Mouse (Mus musculus) lung, postnatal 36 days (tissue): ENCODE results near the gene 0610012G03Rik.

ENCODE experiments used
- DNase-seq: peaks from one replicate; pipeline ENCODE4 v3.0.0; 2022; ENCODE audit warnings: mixed read lengths

0610012G03Rik gene

GRCm38 (mm10) chr16:31932255-31932654 lies 16.0 kb downstream of the 0610012G03Rik start:
- DNase-seq: no peak

GRCm38 (mm10) chr16:31931330-31931729 lies 17.0 kb downstream of the 0610012G03Rik start:
- DNase-seq: no peak

DNA sequence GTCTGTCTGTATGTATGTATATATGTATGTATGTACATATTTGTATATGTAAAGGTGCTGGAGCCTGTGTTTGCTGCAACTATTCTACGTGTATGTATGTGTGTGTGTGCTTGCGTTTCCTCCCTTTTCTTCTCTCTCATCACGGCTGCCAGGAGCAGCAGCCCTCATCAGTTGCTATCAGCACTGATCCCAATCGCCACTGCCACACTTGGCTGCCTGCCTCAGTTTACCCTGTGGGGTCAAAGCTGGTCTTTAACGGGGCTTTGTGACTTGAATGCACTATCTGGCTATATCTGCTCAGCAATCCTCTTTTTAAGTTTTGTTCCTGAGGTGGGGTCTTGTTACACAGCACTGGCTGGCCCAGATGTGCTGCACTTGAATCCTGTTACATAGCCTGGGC lies 20.9 kb downstream of the 0610012G03Rik start:
- DNase-seq: no peak

GRCm38 (mm10) chr16:31926547-31927182 lies 21.6 kb downstream of the 0610012G03Rik start:
- no peak for DNase-seq

- no peak for DNase-seq
These were observed 22.2 kb downstream of the 0610012G03Rik start for GRCm38 (mm10) chr16:31926091-31926490.

DNA sequence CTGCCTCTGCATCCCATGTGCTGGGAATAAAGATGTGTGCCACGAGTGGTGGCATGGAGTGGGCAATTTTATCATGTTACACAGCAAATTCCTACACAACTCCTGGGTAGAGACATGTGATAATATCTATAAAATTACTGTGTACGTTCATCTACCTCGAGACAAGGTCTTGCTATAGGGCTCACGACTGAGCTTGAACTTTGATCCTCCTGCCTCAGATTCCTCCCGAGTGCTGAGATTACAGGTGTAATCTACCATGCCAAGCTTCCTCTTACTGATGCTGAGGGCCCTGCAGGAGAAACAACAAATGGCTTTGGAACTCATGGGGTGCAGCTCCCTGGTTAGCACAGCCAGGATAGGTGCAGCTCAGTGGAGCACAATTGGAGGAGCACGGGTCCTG lies 23.9 kb downstream of the 0610012G03Rik start:
- no peak for DNase-seq

- DNase-seq: peak; percentile 87
These were observed 30.0 kb downstream of the 0610012G03Rik start for GRCm38 (mm10) chr16:31918248-31918724.

- DNase-seq: no peak
These were observed 30.5 kb downstream of the 0610012G03Rik start for GRCm38 (mm10) chr16:31917776-31918175.

DNA sequence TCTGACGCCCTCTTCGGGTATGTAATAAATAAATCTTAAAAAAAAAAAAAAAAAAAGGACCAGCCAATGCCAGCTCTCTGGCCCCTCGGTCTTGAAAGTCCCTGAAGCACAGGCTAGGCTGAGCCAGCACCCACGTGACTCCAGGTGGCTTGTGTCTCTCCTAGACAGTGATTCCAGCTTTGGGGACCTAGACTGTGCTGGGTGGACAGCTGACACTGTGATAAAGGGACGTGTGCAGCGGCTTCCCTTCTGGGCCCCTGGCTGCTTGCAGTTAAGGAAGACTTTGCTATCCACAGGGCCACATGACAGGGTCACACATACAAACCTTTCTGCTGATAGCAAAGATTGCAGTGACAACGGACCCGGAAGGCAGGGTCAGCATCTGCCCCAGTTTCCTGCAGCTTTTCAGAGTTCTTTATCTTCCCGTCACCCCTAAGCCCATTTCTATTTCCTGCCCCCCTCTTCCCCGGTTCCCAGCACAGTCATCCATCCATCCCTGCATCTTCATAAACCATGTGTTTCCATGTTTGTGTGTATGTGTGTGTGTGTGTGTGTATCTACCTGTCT lies 37.9 kb downstream of the 0610012G03Rik start:
- DNase-seq: no peak

DNA sequence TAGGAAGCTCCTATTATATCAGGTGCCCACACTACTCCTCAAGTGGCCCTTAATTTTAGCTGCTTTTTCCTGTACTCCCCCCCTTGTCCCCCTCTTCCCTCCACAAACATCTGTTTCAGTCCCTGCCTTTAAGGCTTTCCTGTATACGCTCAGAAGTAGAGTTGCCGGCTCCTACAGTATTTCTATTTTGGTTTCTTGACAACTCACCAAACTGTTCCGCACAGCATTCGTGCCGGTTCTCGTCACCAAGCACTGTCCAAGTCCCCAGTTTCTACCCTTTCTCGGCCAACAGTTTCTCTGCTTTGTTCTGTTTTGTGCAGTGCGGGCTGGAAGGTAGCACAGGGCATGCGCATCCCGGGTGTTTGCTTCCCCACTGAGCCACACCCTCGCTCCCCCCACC lies 39.3 kb downstream of the 0610012G03Rik start:
- no peak for DNase-seq

DNA sequence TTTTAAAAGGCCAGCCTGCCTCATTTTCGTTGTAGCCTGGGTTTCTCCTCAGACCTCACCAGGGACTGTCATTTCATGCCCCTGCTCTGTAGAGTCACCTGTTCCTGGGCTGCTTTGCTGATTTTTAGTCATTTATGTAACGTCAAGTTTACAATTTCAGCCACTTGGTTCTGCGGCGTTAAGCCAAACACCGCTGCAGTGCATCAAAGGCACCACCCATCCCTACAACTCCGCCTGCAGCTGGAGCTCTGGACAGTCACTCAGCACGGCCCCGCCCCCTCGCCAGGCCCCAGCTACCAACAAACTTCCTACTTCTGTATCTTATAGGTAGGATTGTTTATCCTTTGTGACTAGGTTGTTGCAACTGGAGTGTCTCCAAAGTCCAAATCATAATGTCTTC lies 41.4 kb downstream of the 0610012G03Rik start:
- DNase-seq: peak; percentile 49

DNA sequence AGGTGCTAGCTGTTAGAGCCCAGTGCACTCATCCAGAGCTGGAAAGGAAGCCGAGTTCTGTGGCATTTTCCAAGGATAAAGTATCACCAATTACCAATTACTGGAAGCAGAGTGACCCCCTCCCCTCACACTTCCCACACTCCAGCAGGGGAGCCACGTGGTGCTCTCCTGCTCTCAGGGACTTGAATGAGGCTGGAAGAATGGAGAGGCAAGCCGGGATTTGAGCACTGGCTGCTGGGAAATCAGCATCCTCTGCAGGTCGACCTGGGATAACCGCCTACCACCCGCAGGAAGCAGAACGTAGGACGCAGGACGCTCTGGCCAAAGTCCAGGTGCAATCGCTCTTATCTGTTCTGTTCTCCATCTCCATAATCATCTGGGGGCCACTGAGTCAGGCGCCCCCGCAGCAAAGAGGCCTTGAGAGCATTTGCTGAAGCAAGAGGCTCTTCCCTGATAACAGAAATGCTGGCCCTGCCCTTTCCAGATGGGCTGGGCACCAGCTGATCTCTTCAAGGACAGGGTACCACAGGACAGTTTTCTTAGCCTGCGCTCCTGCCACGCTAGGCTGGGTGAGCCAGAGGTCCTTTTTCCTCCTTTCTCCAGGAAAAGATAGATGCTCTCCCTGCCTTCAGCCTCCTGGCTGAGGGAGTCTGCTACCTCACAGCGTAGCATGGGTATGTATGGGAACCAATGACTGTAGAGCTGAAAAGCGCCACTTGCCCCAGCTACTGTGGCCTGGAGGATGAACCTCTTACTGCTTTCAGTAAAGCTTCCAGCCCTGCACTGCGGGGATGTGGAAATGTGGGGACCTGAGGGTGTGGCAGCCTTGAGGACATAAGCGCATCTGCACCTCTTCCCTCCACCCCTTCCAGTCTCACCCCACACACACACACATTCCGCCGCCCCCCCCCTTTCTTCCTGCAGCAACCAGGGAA lies 42.1 kb downstream of the 0610012G03Rik start:
- no peak for DNase-seq

DNA sequence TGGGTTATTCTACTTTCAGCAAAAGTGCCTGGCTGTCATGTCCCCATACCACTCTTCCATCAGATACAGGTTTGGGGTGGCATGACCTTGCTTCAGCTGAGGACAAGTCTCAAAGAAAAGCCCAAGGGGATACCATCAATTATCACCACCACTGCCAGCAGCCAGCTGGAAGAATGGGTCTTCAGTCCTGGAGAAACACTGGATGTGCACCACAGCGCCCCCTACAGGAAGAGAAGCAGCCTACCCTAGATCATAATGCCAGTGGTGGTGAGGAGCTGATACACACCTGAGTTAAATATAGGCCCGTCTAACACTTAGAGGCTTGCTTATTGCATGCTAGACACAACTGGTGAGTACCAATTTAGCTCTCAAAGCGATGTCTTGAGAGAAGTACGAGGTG lies 43.0 kb downstream of the 0610012G03Rik start:
- no peak for DNase-seq

- DNase-seq: no peak
These were observed 45.1 kb downstream of the 0610012G03Rik start for GRCm38 (mm10) chr16:31903239-31903638.

- no peak for DNase-seq
These were observed 46.4 kb downstream of the 0610012G03Rik start for GRCm38 (mm10) chr16:31901886-31902285.

DNA sequence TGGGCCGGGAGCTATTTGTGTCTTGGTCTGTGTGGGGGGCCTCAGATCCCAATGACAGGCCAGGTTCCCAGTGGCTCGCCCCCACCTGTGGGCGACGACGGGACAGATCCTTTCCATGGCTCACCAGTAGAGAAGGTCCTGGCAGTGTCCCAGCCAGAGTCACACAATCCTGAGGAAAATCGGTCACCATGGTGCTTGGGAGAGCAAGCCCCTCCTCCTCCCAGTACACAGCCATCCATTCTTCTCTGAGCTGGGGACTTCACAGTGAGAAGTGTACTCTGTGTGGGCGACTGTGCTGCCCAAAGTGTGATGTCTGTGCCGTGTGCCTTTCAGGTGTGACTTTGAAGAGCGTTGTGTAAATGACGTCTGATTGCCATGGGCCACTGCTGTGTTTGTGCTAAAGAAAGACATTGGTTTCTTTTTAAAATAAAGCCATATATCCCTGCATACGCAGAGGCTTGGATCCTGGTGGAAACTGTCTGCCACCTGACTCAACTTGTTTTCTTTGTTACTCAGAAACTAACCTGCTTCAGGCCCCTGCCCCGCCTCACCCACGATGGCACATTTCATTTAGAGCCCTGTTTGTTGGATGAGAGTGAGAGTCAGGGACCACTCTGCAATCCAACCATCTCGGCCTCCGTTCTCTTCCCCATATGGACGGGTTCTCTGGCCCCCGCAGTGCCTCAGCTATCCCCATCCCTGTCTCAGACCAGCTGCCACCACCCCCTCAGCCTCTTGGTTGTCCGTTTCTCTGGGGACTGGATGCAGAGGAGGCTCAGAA lies 49.6 kb downstream of the 0610012G03Rik start:
- no peak for DNase-seq
